Mouse (Mus musculus): ENCODE results near the gene Suv39h1.
"Not testable (repeated sequence)": the region's sequence is repeated elsewhere in the genome, so short reads cannot be mapped to it uniquely, and the experiment has no call there.

Suv39h1 gene

GRCm38 (mm10) chrX:8074430-8075014, at the start of gene Suv39h1:
TSS of gene Suv39h1 (minus strand) at chrX:8074760.
- DNase-seq, result peak; percentile 93 to 98

GRCm38 (mm10) chrX:8123821-8124470, 49.4 kb upstream of the Suv39h1 start:
- DNase-seq, result no peak

GRCm38 (mm10) chrX:8117264-8117663, 42.7 kb upstream of the Suv39h1 start:
- DNase-seq, result no peak

GRCm38 (mm10) chrX:8115275-8115674, 40.7 kb upstream of the Suv39h1 start:
- no peak for DNase-seq

GRCm38 (mm10) chrX:8105019-8105418, 30.5 kb upstream of the Suv39h1 start:
- no peak for DNase-seq

GRCm38 (mm10) chrX:8102213-8102668, 27.7 kb upstream of the Suv39h1 start:
- DNase-seq, result no peak

GRCm38 (mm10) chrX:8101017-8101416, 26.5 kb upstream of the Suv39h1 start:
- DNase-seq, result peak in 1 of 2 experiments; percentile 8

GRCm38 (mm10) chrX:8099435-8099834, 24.9 kb upstream of the Suv39h1 start:
- no peak for DNase-seq

- DNase-seq, result peak; percentile 96 to 98
Measured at GRCm38 (mm10) chrX:8096787-8097242, 22.3 kb upstream of the Suv39h1 start.

GRCm38 (mm10) chrX:8096068-8096786, 21.7 kb upstream of the Suv39h1 start:
- DNase-seq, result peak; percentile 91 to 92

GRCm38 (mm10) chrX:8095546-8095945, 21.0 kb upstream of the Suv39h1 start:
- no peak for DNase-seq

- DNase-seq, result not testable (repeated sequence)
Measured at GRCm38 (mm10) chrX:8090954-8091347, 16.4 kb upstream of the Suv39h1 start.

- peak; percentile 27 to 33 for DNase-seq
Measured at GRCm38 (mm10) chrX:8090346-8090953, 15.9 kb upstream of the Suv39h1 start, which contains the start of gene Was. TSS of gene Was (minus strand) at chrX:8090498.

- no peak for DNase-seq
Measured at GRCm38 (mm10) chrX:8089746-8090145, 15.2 kb upstream of the Suv39h1 start.

GRCm38 (mm10) chrX:8085611-8086010, 11.1 kb upstream of the Suv39h1 start:
- no peak for DNase-seq

- DNase-seq, result no peak
Measured at GRCm38 (mm10) chrX:8084771-8085259, 10.3 kb upstream of the Suv39h1 start.

GRCm38 (mm10) chrX:8075104-8075503, 544 bp upstream of the Suv39h1 start:
- no peak for DNase-seq

- DNase-seq, result peak; percentile 28 to 56
Measured at GRCm38 (mm10) chrX:8073881-8074429, 605 bp downstream of the Suv39h1 start.

GRCm38 (mm10) chrX:8069166-8069565, 5.4 kb downstream of the Suv39h1 start:
- DNase-seq, result no peak

GRCm38 (mm10) chrX:8051044-8051781, 23.3 kb downstream of the Suv39h1 start:
- DNase-seq, result not testable (repeated sequence)

GRCm38 (mm10) chrX:8033009-8033408, 41.6 kb downstream of the Suv39h1 start:
- no peak for DNase-seq

- DNase-seq, result no peak
Measured at GRCm38 (mm10) chrX:8026811-8027210, 47.7 kb downstream of the Suv39h1 start.

All from lung, postnatal 4 days (tissue).